Mouse (Mus musculus): ENCODE measurements at regions not wholly inside any gene's neighbourhood (a gene's known extent, or its start where the extent isn't known, plus 50 kb on each side); places are given as distances from the start of the nearest gene placed in this dataset.

DNA sequence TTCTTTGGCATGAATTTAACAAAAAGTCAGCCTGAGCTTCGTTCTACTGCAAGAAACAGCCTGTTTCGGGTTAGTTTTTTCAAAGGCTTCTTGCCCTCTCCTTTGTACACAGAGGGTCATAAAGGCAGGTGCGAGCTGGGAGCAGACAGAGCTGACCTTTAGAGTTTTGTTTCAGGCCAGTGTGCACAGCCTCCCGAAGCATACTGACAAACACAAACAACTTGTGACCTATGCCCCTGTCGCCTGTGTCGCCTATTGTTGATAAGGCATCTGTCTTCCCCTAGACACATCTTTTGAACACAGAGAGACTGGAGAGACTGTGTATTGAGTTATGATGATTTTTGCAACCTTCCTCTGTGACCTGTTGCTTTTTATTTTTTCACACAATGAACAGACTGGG, 216.2 kb downstream of the Foxa2 start:
- TF ChIP-seq MAFK (IDR thresholded peaks at IDR 0.05; ENCODE audit: insufficient read depth, low read depth, low read length) (no peak), ZC3H11A (IDR thresholded peaks at IDR 0.05; ENCODE audit: borderline replicate concordance, low read depth, low read length) (no peak), ZNF384 (IDR thresholded peaks at IDR 0.05; ENCODE audit: low read depth, low read length) (no peak)
